Mouse (Mus musculus): ENCODE measurements around the gene Mgat3. TPM values are rescaled to one million over a fixed set of nuclear protein-coding genes. Genes with fewer than 3 reads are reported as not detected.

Gene Mgat3
- polyA plus RNA-seq, 1 experiment from 2014 or later, result 0.55 TPM

GRCm38 (mm10) chr15:80254847-80255645, 81.5 kb downstream of the Mgat3 start, which contains the start of gene Atf4:
Atf4 (plus strand) TSS chr15:80255184.
- peaks cover 74% of the 10 kb centered on the region for H3K4me1 ChIP-seq (ENCODE audit: control insufficient read depth, low read depth, low read length)
- ATAC-seq (ENCODE audit: low read depth), result peak; percentile 89
- WGBS (ENCODE audit: insufficient replicate concordance), result under 1% methylated on average over 62 of the region's 62 CpGs
- H3K27ac ChIP-seq (ENCODE audit: low read length), result peak within 1 kb of the TSS; percentile 99
- H3K27me3 ChIP-seq (ENCODE audit: control insufficient read depth, insufficient read depth, low read depth, low read length), result no peaks in the 10 kb centered on the region
- peaks cover 24% of the 10 kb centered on the region for H3K36me3 ChIP-seq (ENCODE audit: control insufficient read depth, insufficient read depth)
- peak within 1 kb of the TSS; percentile 91 for H3K4me3 ChIP-seq (ENCODE audit: low read depth, low read length)
- no peaks in the 10 kb centered on the region for H3K9me3 ChIP-seq (replicated peaks; ENCODE audit: control insufficient read depth, low read length)
- peak within 1 kb of the TSS; percentile 97 for H3K4me2 ChIP-seq (ENCODE audit: low read depth, low read length)
- peak within 1 kb of the TSS; percentile 96 for H3K9ac ChIP-seq (ENCODE audit: low read depth, low read length)

GRCm38 (mm10) chr15:80255646-80256121, 82.2 kb downstream of the Mgat3 start:
- peak overlapping the region; percentile 97 for H3K4me2 ChIP-seq (ENCODE audit: low read depth, low read length)
- H3K36me3 ChIP-seq (ENCODE audit: control insufficient read depth, insufficient read depth), result peaks cover 28% of the 10 kb centered on the region
- H3K27me3 ChIP-seq (ENCODE audit: control insufficient read depth, insufficient read depth, low read depth, low read length), result no peaks in the 10 kb centered on the region
- no peaks in the 10 kb centered on the region for H3K9me3 ChIP-seq (replicated peaks; ENCODE audit: control insufficient read depth, low read length)
- peaks cover 73% of the 10 kb centered on the region for H3K4me1 ChIP-seq (ENCODE audit: control insufficient read depth, low read depth, low read length)
- peak overlapping the region; percentile 91 for H3K4me3 ChIP-seq (ENCODE audit: low read depth, low read length)
- peak overlapping the region; percentile 96 for H3K9ac ChIP-seq (ENCODE audit: low read depth, low read length)
- WGBS (ENCODE audit: insufficient replicate concordance), result under 1% methylated on average over 51 of the region's 51 CpGs
- ATAC-seq (ENCODE audit: low read depth), result peak; percentile 35
- peak overlapping the region; percentile 99 for H3K27ac ChIP-seq (ENCODE audit: low read length)

DNA sequence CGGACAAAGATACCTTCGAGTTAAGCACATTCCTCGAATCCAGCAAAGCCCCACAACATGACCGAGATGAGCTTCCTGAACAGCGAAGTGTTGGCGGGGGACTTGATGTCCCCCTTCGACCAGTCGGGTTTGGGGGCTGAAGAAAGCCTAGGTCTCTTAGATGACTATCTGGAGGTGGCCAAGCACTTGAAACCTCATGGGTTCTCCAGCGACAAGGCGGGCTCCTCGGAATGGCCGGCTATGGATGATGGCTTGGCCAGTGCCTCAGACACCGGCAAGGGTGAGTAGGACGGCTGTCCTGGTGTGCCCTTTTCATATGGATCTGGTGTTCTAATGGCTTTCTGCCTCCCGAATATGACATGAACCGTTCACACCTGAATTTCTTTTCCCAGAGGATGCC, 82.7 kb downstream of the Mgat3 start:
- ATAC-seq (ENCODE audit: low read depth), result no peak
- H3K4me1 ChIP-seq (ENCODE audit: control insufficient read depth, low read depth, low read length), result peaks cover 68% of the 10 kb centered on the region
- H3K4me3 ChIP-seq (ENCODE audit: low read depth, low read length), result peak overlapping the region; percentile 91
- peak overlapping the region; percentile 97 for H3K4me2 ChIP-seq (ENCODE audit: low read depth, low read length)
- no peaks in the 10 kb centered on the region for H3K27me3 ChIP-seq (ENCODE audit: control insufficient read depth, insufficient read depth, low read depth, low read length)
- no peaks in the 10 kb centered on the region for H3K9me3 ChIP-seq (replicated peaks; ENCODE audit: control insufficient read depth, low read length)
- H3K27ac ChIP-seq (ENCODE audit: low read length), result peak overlapping the region; percentile 99
- H3K36me3 ChIP-seq (ENCODE audit: control insufficient read depth, insufficient read depth), result peaks cover 28% of the 10 kb centered on the region
- WGBS (ENCODE audit: insufficient replicate concordance), result 4% methylated on average over 16 of the region's 16 CpGs
- H3K9ac ChIP-seq (ENCODE audit: low read depth, low read length), result peak overlapping the region; percentile 96

- Histone ChIP-seq H3K9ac (ENCODE audit: low read depth, low read length) (peak overlapping the region; percentile 96), H3K36me3 (ENCODE audit: control insufficient read depth, insufficient read depth) (peaks cover 28% of the 10 kb centered on the region), H3K4me2 (ENCODE audit: low read depth, low read length) (peak overlapping the region; percentile 97), H3K4me1 (ENCODE audit: control insufficient read depth, low read depth, low read length) (peaks cover 61% of the 10 kb centered on the region), H3K27ac (ENCODE audit: low read length) (peak overlapping the region; percentile 99), H3K27me3 (ENCODE audit: control insufficient read depth, insufficient read depth, low read depth, low read length) (no peaks in the 10 kb centered on the region), H3K4me3 (ENCODE audit: low read depth, low read length) (peak overlapping the region; percentile 91), H3K9me3 (replicated peaks; ENCODE audit: control insufficient read depth, low read length) (no peaks in the 10 kb centered on the region)
- WGBS (ENCODE audit: insufficient replicate concordance), result 49% methylated on average over 12 of the region's 12 CpGs
- no peak for ATAC-seq (ENCODE audit: low read depth)
Measured at GRCm38 (mm10) chr15:80256656-80257601, 83.4 kb downstream of the Mgat3 start.

- Histone ChIP-seq H3K36me3 (ENCODE audit: control insufficient read depth, insufficient read depth) (peaks cover 28% of the 10 kb centered on the region), H3K4me2 (ENCODE audit: low read depth, low read length) (peak overlapping the region; percentile 97), H3K4me1 (ENCODE audit: control insufficient read depth, low read depth, low read length) (peaks cover 62% of the 10 kb centered on the region), H3K9me3 (replicated peaks; ENCODE audit: control insufficient read depth, low read length) (no peaks in the 10 kb centered on the region), H3K27ac (ENCODE audit: low read length) (peak overlapping the region; percentile 99), H3K9ac (ENCODE audit: low read depth, low read length) (peak overlapping the region; percentile 96), H3K27me3 (ENCODE audit: control insufficient read depth, insufficient read depth, low read depth, low read length) (no peaks in the 10 kb centered on the region), H3K4me3 (ENCODE audit: low read depth, low read length) (peak overlapping the region; percentile 91)
- ATAC-seq (ENCODE audit: low read depth), result no peak
- 26% methylated on average over 4 of the region's 4 CpGs for WGBS (ENCODE audit: insufficient replicate concordance)
Measured at GRCm38 (mm10) chr15:80257602-80258239, 84.2 kb downstream of the Mgat3 start.

DNA sequence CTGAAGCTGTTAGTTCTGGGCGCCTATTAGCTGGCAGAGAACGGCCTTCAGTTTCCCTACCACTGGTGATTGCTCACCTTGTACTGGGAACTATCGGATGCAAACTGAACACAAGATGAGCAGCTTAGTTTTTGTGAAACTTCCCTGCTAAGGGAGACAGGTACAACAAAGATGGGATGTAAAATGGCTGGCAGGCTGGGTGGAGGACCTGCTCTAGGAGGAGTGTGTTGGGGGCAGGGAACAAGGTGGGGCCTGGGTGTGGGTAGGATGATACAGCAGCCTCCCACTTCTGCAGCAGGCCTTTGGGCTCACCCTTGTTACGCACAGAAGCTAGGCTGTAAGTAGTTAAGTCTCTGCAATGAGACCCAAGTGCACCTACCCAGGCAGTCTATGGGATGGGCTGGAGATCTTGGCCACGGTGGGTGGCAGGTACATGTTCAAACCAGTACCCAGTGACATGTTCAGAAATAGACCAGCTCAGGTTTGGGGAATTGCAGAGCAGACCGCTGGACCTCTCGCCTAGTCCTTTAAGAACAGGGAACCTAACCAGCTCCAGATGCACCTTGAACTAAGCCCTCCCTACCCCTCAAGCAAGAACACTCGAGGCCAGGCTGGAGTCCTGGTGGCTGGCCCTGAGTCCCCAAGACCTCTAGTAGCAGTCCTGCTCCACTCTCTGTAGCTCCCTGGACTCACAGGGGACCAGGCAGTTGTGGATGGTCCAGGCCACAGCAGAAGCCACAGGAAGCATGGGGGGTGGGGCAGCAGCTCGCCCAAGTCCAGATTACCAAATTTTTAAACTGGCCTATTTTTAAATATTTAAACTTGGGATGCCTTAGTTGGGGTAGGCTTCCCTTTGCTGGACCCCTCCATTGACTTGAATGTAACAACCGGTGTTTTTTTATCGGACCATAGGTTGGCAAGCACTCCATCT, 85.0 kb downstream of the Mgat3 start:
- Histone ChIP-seq H3K27ac (ENCODE audit: low read length) (peak overlapping the region; percentile 99), H3K4me1 (ENCODE audit: control insufficient read depth, low read depth, low read length) (peaks cover 63% of the 10 kb centered on the region), H3K27me3 (ENCODE audit: control insufficient read depth, insufficient read depth, low read depth, low read length) (no peaks in the 10 kb centered on the region), H3K9ac (ENCODE audit: low read depth, low read length) (peak overlapping the region; percentile 96), H3K36me3 (ENCODE audit: control insufficient read depth, insufficient read depth) (peaks cover 28% of the 10 kb centered on the region), H3K4me2 (ENCODE audit: low read depth, low read length) (peak overlapping the region; percentile 97), H3K4me3 (ENCODE audit: low read depth, low read length) (peak overlapping the region; percentile 91), H3K9me3 (replicated peaks; ENCODE audit: control insufficient read depth, low read length) (no peaks in the 10 kb centered on the region)
- 44% methylated on average over 11 of the region's 11 CpGs for WGBS (ENCODE audit: insufficient replicate concordance)
- ATAC-seq (ENCODE audit: low read depth), result peak; percentile 57

DNA sequence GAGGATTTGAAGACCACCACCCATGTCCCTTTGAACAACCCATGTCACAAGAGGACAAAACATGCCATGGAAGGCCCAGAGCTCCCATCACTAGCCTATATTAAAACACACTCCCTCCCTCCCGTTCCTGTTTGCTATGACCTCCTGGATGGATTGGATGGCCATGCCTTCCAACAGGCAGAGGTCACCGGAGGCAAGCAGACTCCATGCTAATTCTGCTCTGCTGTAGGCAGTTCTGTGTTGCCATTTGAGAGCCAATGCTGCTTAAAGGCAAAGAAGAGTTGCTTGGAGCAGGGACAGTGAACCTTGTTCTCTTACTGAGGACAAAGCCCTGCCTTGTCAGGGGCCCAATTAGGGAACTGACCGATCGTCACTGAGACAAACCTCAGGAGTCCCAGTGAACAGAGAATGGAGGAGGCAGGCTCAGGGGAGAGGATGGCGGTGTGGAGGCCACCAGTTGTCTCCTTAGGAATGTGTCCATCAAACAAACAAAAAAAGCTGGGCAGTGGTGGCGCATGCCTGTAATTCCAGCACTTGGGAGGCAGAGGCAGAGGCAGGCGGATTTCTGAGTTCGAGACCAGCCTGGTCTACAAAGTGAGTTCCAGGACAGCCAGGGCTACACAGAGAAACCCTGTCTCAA, 86.0 kb downstream of the Mgat3 start:
- 0 out of 2 replicates have a peak overlapping the region, but pooled peaks have one; percentile 97 for H3K4me2 ChIP-seq (ENCODE audit: low read depth, low read length)
- H3K4me3 ChIP-seq (ENCODE audit: low read depth, low read length), result no peak overlapping the region
- ATAC-seq (ENCODE audit: low read depth), result no peak
- peaks cover 28% of the 10 kb centered on the region for H3K36me3 ChIP-seq (ENCODE audit: control insufficient read depth, insufficient read depth)
- WGBS (ENCODE audit: insufficient replicate concordance), result 78% methylated on average over 8 of the region's 8 CpGs
- H3K9ac ChIP-seq (ENCODE audit: low read depth, low read length), result 0 out of 2 replicates have a peak overlapping the region, but pooled peaks have one; percentile 17
- no peaks in the 10 kb centered on the region for H3K9me3 ChIP-seq (replicated peaks; ENCODE audit: control insufficient read depth, low read length)
- peak overlapping the region; percentile 99 for H3K27ac ChIP-seq (ENCODE audit: low read length)
- H3K4me1 ChIP-seq (ENCODE audit: control insufficient read depth, low read depth, low read length), result peaks cover 56% of the 10 kb centered on the region
- no peaks in the 10 kb centered on the region for H3K27me3 ChIP-seq (ENCODE audit: control insufficient read depth, insufficient read depth, low read depth, low read length)
